Mouse (Mus musculus): ENCODE data around the gene Aass.
"Not testable (repeated sequence)": the region's sequence is repeated elsewhere in the genome, so short reads cannot be mapped to it uniquely, and the experiment has no call there.

Aass gene

DNA sequence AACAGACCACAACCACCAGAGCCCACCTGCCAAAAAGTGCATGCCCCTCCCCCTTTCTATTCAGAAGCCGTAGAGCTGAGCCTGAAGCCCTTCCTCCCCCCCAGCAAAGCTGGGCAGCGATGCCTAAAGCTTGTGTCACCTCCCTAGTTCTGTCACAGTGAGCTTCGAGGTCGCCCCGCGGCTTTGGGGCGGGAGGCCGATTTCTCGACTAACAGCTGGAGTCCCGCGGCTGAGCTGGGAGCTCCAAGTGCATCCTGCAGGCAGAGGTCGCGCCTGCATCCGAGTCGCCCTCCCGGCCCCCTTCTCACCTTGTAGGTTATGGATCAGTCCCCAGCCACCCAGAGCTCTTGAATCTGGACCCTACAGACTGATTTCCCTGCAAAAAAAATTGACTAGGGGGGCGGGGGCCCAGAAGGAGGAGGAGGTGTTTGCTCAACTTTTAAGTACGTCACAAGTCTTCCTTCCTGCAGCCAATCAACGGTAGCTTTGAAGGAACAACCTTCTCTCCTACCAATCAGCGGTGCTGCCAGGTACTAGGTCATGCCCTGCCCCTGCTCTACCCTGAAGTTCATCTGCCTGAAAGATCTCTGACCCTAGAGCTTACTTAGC is at the start of gene Aass:
Aass (minus strand) TSS at position 414 of the 609 bp plus-strand sequence.
- peak; percentile 78 for DNase-seq (ENCODE audit: low read depth, low spot score)

GRCm38 (mm10) chr6:23180096-23180495 is 47.3 kb upstream of the Aass start:
- peak; percentile 20 for DNase-seq (ENCODE audit: low read depth, low spot score)

GRCm38 (mm10) chr6:23163824-23164223 is 31.0 kb upstream of the Aass start:
- DNase-seq (ENCODE audit: low read depth, low spot score) = not testable (repeated sequence)

DNA sequence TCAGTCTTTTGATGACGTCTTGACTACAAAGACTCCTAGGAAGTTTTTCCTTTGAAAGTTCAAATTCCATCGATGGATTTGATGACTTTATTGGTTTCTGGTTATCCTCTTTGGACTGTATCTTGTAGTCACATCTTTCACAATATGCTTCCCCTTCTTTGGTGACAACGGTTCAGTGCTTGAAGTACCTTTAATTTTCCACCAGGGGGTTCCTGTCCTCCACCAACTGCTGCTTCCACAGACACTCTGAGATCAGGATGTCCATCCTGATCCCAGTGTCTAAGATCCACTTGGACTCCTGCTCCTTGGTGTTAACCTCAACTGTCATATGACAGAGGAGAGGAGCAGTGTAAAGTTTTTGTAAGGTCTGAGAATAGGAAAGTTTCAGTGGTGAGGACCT is 23.6 kb upstream of the Aass start:
- DNase-seq (ENCODE audit: low read depth, low spot score) = not testable (repeated sequence)

GRCm38 (mm10) chr6:23153112-23153511 is 20.3 kb upstream of the Aass start:
- no peak for DNase-seq (ENCODE audit: low read depth, low spot score)

DNA sequence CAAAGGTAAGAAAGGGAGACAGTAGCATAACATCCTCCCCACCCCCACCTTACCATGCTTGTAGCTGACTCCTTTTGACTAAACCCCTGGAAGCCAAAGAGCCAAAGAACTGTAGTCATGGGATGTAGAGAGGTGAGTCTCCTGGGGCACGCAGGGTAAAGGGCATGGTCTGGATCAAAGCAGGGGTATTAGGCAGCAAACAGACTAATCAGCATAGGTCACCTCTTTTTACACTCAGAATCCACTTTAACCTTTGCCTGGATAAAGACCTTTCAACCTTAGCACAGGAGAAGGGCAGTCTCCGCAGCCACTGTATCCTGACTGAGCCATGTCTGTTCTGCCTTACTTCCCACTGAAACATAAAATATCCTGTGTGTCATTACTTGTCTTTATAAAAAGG is 14.4 kb upstream of the Aass start:
- DNase-seq (ENCODE audit: low read depth, low spot score) = no peak

DNA sequence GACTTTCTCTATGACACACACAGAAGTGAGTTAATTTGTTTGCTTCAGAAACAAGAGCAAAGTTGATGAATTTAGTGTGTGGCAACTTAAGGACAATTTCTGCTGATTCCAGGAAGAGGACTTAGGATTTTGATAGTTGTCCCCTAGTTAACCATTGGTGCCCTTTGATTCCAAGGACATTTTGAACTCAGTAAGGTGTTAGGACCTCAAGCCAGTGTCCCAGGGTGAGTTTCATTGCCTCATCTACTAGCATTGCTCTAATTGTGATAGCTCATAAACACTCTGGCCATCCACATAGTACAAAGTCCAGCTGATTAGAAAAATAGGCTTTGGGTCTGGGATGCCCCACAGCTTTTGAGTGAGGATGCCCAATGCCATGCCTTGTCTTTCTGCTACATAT is 11.2 kb upstream of the Aass start:
- no peak for DNase-seq (ENCODE audit: low read depth, low spot score)

DNA sequence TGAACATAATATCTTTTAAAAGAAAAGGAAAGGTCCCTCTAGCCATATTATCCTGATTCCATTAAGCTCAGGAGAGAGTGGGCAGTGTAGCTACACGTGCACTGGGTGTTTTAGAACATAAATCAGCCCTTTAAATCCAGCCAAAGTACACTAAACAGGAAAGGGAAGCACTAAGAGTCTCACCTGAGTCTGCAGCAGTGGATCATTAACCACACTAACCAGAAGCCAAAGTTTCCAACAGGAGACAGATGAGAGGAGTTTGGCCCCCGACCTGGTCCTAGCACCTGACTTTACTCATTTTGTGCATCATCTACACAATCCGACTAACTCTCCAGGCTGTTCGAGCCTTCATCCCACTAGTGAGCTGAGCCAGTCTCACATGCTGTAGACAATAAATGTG is 1.8 kb downstream of the Aass start:
- no peak for DNase-seq (ENCODE audit: low read depth, low spot score)

DNA sequence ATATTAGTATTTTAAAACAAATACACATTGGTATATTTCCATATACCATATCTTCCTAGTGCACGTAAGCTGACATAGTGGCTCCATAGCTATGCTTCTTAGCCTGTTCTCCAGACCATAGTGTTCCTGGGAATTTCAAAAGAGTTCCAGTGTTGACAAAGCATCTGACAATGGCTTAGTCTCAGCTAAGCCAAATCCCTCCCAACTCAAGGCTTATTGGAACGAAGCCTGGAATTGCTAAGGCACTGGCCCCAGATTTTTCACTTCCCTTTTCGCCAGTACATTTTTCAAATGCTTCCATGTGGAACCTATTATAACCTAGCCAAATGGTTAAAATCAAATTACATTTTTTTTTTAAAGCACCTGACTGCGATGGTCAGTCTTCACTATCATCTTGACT is 3.6 kb downstream of the Aass start:
- DNase-seq (ENCODE audit: low read depth, low spot score) = no peak

GRCm38 (mm10) chr6:23126706-23127105 is 6.1 kb downstream of the Aass start:
- no peak for DNase-seq (ENCODE audit: low read depth, low spot score)

GRCm38 (mm10) chr6:23125831-23126230 is 7.0 kb downstream of the Aass start:
- no peak for DNase-seq (ENCODE audit: low read depth, low spot score)

GRCm38 (mm10) chr6:23124823-23125222 is 8.0 kb downstream of the Aass start:
- DNase-seq (ENCODE audit: low read depth, low spot score) = no peak

DNA sequence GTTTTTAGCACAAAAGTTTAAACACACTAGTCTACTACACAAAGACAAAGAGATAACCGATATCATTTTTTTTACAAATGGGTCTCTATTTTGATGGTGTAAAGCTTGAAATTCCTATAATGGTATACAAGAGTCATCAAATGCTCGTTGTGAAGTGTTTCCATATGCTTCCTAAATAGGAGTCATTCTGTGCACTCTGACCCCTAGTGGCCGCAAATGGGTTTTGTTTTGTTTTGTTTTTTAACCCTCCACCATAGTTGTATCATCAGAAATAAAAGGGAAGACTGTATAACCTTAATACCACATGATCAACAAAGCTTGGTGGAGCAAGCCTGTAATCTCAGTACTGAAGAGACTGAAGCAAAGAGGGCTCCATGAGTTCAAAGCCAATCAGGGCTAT is 9.9 kb downstream of the Aass start:
- peak; percentile 59 for DNase-seq (ENCODE audit: low read depth, low spot score)

- DNase-seq (ENCODE audit: low read depth, low spot score) = no peak
Measured at GRCm38 (mm10) chr6:23114781-23115180, 18.0 kb downstream of the Aass start.

GRCm38 (mm10) chr6:23107069-23107468 is 25.7 kb downstream of the Aass start:
- DNase-seq (ENCODE audit: low read depth, low spot score) = no peak

DNA sequence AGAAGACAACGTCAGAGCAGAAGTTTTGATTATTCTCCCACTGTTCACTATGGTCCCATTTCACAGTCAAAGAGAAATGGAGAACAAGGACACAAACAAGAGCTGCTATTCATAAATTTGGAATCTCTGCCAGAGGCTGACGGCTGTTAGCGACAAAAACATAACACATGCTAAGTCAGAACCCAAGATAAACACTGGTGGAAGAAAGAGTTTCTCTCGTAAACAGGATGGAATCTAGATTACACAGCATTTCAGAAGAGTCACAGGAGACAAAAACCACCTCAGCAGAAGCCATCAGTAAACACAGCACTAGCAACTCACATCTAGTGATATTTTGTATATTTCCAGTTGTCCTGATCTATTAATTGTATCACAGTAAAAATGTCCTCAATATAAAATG is 26.4 kb downstream of the Aass start:
- DNase-seq (ENCODE audit: low read depth, low spot score) = no peak

- peak; percentile 87 for DNase-seq (ENCODE audit: low read depth, low spot score)
Measured at GRCm38 (mm10) chr6:23090346-23091055, 42.3 kb downstream of the Aass start.

GRCm38 (mm10) chr6:23089292-23089691 is 43.5 kb downstream of the Aass start:
- peak; percentile 86 for DNase-seq (ENCODE audit: low read depth, low spot score)

GRCm38 (mm10) chr6:23084587-23085421 is 48.0 kb downstream of the Aass start:
- no peak for DNase-seq (ENCODE audit: low read depth, low spot score)

DNA sequence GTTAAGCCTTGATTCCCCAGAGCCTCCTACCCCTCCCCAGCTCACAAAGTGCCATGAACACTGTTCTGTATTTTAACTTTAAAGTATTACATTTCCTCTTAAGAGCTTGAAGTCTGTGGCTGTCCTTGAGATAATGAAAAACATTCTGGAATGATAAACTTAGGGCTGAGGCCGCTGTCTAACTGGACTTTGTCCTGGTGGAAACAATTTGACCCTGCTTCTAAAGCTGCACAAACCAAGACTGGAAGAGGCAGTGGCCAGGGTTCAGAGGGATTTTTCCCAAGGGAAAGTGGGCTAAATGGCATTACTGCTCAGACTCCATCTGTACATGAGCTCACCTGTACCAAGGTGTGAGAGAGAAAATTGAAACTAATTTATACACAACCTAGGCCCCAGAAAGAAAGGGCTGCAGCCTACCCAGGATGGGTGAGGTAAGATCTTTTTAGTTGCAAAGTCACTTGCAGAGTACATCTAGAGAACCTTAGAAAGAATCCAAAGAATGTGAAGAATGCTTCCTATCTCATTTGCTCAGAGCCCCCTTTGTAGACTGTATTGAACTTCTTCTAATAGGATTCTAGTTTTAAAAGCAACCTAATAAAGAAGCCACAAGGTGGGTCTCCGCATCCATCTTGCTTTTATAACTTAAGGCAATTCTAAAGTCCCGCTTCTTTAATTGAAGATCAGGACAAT is 52.6 kb downstream of the Aass start:
- peak; percentile 84 for DNase-seq (ENCODE audit: low read depth, low spot score)

- no peak for DNase-seq (ENCODE audit: low read depth, low spot score)
Measured at GRCm38 (mm10) chr6:23078273-23078672, 54.5 kb downstream of the Aass start.

DNA sequence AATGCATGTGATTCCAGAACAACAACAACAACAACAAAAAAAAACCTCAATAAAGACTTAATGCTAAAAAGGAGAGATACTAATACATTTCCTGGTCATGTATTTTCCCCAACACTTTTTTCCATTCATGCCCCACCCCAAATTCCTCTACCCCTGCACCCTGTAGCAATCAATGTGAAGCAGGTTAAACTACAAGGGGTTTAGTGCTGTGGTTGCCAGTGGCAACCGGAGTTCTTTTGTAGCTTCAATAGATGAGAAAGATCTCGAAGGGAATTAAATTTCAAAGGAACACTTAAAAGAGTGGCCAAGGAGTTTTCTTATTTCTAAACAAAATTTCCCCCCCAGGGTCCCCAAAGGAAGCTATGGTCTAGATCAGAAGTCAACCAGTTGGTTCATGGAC is 56.7 kb downstream of the Aass start:
- peak; percentile 42 for DNase-seq (ENCODE audit: low read depth, low spot score)
